Mouse (Mus musculus) ovary, postnatal 10 days (tissue): ENCODE measurements around the gene Rhoc.
A peak's percentile ranks its signal among the peaks of the same experiment; 100 is the strongest.
"Not testable (repeated sequence)": the region's sequence is repeated elsewhere in the genome, so short reads cannot be mapped to it uniquely, and the experiment has no call there.

Experiments
- DNase-seq: peaks from one replicate; pipeline ENCODE4 v3.0.0; 2022; ENCODE audit warnings: low spot score

Rhoc gene

GRCm38 (mm10) chr3:104785284-104785683 lies 2.9 kb upstream of the Rhoc start:
- no peak for DNase-seq

- peak; percentile 79 for DNase-seq
These were observed 561 bp downstream of the Rhoc start for GRCm38 (mm10) chr3:104788561-104789311.

GRCm38 (mm10) chr3:104789312-104789605 lies 1.1 kb downstream of the Rhoc start:
- DNase-seq: no peak

GRCm38 (mm10) chr3:104789822-104790221 lies 1.6 kb downstream of the Rhoc start:
- DNase-seq: no peak

- DNase-seq: no peak
These were observed 2.3 kb downstream of the Rhoc start for GRCm38 (mm10) chr3:104790401-104790937.

GRCm38 (mm10) chr3:104791017-104791416 lies 2.8 kb downstream of the Rhoc start:
- no peak for DNase-seq

- DNase-seq: no peak
These were observed 3.5 kb downstream of the Rhoc start for GRCm38 (mm10) chr3:104791671-104792070.

- no peak for DNase-seq
These were observed 4.4 kb downstream of the Rhoc start for GRCm38 (mm10) chr3:104792360-104793270.

- DNase-seq: peak; percentile 82
These were observed 6.0 kb downstream of the Rhoc start for GRCm38 (mm10) chr3:104793871-104794828.

- DNase-seq: no peak
These were observed 6.8 kb downstream of the Rhoc start for GRCm38 (mm10) chr3:104794953-104795470.

- no peak for DNase-seq
These were observed 7.6 kb downstream of the Rhoc start for GRCm38 (mm10) chr3:104795661-104796340.

- DNase-seq: no peak
These were observed 8.4 kb downstream of the Rhoc start for GRCm38 (mm10) chr3:104796430-104797082.

GRCm38 (mm10) chr3:104800681-104801080 lies 12.5 kb downstream of the Rhoc start:
- no peak for DNase-seq

- no peak for DNase-seq
These were observed 13.3 kb downstream of the Rhoc start for GRCm38 (mm10) chr3:104801481-104801880.

- no peak for DNase-seq
These were observed 16.1 kb downstream of the Rhoc start for GRCm38 (mm10) chr3:104804312-104804711.

GRCm38 (mm10) chr3:104805539-104805938 lies 17.4 kb downstream of the Rhoc start:
- DNase-seq: no peak

GRCm38 (mm10) chr3:104811752-104812151 lies 23.6 kb downstream of the Rhoc start:
- no peak for DNase-seq

GRCm38 (mm10) chr3:104812254-104812653 lies 24.1 kb downstream of the Rhoc start:
- no peak for DNase-seq

- DNase-seq: not testable (repeated sequence)
These were observed 25.1 kb downstream of the Rhoc start for GRCm38 (mm10) chr3:104813227-104813626.

- no peak for DNase-seq
These were observed 26.6 kb downstream of the Rhoc start for GRCm38 (mm10) chr3:104814746-104815145.
